Mouse (Mus musculus) left cerebral cortex, adult 8-10 months (tissue): Measurements from ENCODE around the gene Galp. TPM values are rescaled to one million over a fixed set of nuclear protein-coding genes. Genes with fewer than 3 reads are reported as not detected.

Source experiments
- DNase-seq, 2 experiments: peaks; one replicate each; pipeline ENCODE4 v3.0.0; 2022; ENCODE audit warnings: low spot score in 2 of 2
- total RNA-seq, 4 experiments: library from RNA; stranded (reverse); gene quantifications; 2 replicates each; pipeline ENCODE4 v1.2.4; 2022

Gene Galp
- not detected for total RNA-seq

- no peak for DNase-seq
These were observed at the start of gene Galp for GRCm38 (mm10) chr7:6196790-6197189. Gene Galp, plus strand, starts transcription at chr7:6197090.

GRCm38 (mm10) chr7:6147688-6148087 is 49.2 kb upstream of the Galp start:
- DNase-seq, result no peak

GRCm38 (mm10) chr7:6151266-6151665 is 45.6 kb upstream of the Galp start:
- no peak for DNase-seq

GRCm38 (mm10) chr7:6152036-6152435 is 44.9 kb upstream of the Galp start:
- no peak for DNase-seq

DNA sequence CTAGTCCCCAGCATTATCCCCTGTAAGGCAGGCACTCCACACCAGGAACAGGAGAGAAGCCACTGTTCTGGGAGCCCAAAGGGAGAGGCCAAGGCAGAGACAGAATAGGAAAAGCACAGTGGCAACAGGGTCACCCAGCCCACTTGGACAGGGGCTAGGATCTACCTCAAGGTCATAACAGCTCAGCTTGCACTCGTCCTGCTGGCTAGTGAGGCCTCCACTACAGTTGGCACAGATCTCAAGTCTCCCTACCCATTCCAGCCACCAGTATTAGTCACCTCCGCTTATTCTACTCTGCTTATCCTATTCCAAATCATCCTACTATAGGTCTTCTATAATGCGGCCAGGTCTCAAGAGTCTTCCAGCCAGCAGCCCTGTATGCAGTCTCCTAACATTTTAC is 43.8 kb upstream of the Galp start:
- no peak for DNase-seq

GRCm38 (mm10) chr7:6154164-6154563 is 42.7 kb upstream of the Galp start:
- no peak for DNase-seq

DNA sequence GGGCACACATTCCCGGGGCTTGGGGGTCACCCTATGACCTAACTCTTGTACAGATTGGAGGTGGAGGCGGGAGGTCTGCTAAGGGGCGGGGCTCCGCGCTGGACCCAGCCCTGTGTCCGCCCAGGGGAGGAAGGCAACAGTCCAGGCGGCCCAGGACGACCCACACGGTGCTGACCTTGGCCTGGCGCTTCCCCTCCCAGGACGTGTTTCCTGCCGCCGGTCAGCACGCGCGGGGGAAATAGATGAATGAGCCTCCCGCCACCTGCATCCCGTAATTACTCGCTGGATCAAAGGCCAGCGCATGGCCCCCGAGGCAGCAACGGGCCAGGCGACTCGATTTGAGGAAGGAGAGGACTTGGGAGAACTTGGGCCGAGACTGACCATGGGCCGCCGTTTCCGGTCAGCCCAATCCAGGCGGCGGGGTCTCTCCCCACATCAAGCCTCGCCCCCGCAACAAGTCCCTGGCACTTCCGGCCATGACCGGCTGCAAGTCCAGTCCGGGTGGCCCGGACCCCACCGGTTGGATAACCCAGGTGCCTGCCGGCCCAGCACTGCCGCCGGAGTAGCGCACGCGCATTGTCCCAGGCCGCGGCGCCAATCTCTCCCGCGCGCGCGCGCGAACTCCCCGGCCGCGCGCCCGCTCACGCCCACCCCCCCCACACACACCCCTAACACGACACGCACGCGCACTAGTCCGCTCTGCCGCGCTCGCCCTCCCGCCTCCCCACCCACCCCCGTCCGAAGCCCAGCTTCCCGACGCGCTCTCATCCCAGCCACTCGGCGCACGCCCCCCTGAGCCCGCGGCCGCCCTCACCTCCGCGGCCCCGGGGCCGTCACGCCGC is 41.6 kb upstream of the Galp start:
- DNase-seq, result peak; percentile 61 to 68

DNA sequence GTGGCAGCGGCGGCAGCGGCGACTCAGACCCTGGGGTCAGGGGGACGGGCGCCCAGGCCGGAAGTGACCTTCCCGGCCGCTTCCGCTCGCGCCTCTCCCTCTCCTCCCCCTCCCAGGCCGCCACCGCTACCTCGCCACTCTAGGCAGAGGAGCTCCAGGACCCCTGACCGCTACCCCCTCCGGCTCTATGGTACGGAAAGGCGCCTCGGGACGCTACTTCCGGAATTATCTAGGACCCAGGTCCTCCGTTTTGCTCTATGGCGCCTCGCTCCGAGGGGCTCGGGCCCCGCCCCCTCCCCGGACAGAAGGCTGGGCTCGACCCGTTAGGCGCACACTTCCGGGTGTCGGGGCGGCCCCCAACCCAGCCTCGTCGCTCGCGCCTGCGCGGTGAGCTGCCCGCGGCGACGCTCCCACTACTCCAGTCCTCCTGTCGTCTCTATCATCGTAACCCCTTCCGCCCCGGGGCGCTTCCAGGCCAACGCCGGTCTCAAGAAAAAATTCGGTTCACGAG is 40.9 kb upstream of the Galp start, which contains the start of gene Zfp787:
Gene Zfp787 (minus strand): TSS at position 97 of the 511 bp plus-strand sequence.
- DNase-seq, result peak; percentile 87 to 98

- no peak for DNase-seq
These were observed 39.9 kb upstream of the Galp start for GRCm38 (mm10) chr7:6156901-6157472.

DNA sequence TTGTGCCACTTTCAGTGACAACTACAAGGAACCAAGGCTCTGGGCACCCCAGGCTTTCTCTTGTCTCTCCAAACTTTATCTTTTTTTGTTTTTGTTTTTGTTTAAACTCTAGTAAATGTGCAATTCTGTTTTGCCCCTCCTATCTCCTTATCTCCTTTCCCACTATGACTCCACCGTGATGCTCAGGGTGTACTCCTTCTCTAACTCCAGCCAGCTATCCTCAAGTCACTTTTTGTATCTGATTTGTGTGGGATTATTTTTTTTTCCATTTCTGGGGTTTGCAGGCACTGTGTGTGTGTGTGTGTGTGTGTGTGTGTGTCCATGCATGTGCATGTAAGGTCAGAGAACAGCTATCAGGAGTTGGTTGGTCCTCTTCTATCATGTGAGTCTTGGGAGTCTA is 39.4 kb upstream of the Galp start:
- DNase-seq, result no peak

- no peak for DNase-seq
These were observed 37.3 kb upstream of the Galp start for GRCm38 (mm10) chr7:6159604-6160003.

GRCm38 (mm10) chr7:6161541-6161940 is 35.3 kb upstream of the Galp start:
- DNase-seq, result no peak

GRCm38 (mm10) chr7:6162172-6162571 is 34.7 kb upstream of the Galp start:
- DNase-seq, result no peak

- no peak for DNase-seq
These were observed 32.2 kb upstream of the Galp start for GRCm38 (mm10) chr7:6164671-6165070.

DNA sequence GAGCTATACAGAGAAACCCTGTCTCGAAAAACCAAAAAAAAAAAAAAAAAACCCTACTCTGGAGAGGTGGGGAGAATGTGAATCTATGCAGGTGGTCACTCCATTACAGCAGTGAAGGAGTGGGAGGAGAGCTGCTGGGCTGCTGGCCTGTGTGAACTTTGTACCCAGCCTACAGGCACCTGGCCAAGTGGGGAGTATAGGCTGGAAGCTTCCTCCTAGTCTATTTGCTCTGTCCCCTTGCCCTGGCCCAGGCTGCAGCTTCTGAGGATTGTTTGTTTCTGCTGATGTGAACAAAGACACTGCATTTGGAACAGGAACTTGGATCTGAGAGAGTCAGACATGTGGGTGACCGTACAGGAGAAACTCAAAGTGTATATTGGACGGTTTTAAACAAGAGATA is 27.5 kb upstream of the Galp start:
- no peak for DNase-seq

- no peak for DNase-seq
These were observed 26.5 kb upstream of the Galp start for GRCm38 (mm10) chr7:6170391-6170790.

- DNase-seq, result no peak
These were observed 26.0 kb upstream of the Galp start for GRCm38 (mm10) chr7:6170871-6171270.

GRCm38 (mm10) chr7:6171444-6172005 is 25.4 kb upstream of the Galp start:
- DNase-seq, result peak in 1 of 2 experiments; percentile 62

DNA sequence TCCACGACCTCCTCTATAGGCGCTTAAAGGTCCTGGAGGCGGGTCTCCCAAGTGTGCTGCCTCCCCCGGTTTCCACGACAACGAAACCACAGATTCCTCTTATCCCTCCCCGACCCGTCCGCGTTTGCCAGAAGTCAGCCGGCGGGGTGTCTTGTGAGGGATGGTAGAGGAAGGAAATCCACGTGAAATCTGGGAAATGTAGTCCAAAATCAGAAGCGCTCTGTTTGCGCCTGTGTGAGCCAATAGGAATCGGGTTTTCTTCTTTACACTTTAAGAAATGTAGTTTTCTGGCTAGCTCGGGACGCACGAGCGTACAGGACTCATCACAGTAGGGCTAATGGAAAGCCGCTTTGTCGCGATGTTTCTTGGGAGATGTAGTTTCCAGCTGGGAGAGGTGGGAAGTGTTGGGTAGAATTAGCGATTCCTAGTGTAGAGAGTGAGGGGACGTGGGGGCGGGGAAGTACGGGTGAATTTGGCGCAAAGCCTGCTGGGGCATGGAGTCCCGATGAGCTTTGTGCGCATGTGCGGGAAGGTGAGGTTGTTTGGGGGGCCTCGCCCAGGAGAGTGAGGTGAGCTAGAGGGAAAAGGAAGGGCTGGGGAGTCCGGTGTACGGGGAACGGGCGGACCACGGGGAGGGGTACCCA is 24.8 kb upstream of the Galp start, which contains the start of gene Zfp444:
Gene Zfp444 (plus strand): TSS at position 221 of the 644 bp plus-strand sequence.
- DNase-seq, result peak; percentile 94 to 99

DNA sequence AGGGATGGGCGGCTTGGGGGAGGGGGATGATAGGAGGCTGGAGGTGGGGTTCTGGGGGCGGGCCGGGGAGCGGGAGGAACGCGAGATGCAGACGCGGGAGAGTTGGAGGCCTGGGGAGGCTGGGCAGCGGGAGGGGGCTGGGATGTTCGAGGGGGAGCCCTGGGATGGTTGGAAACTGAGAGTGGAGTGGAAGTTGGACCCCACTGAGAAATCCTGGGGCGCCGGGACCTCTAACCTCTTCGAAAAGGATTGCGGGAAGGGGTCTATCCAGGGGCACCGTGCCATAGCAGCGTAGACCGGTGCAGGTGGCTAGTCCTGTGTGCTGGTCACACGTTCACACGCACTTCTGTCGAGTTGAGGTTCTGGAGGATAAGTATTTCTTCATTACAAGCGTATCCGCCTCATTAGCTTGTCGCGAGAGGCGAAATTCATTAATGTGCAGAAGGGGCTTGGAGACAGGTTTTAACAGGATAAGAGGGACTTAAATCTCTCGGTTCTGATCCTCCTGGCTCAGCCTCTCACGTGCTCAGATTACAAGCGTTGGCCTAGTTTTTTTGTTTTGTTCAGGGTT is 24.1 kb upstream of the Galp start:
- DNase-seq, result no peak

GRCm38 (mm10) chr7:6173872-6174271 is 23.0 kb upstream of the Galp start:
- no peak for DNase-seq
